Mouse (Mus musculus): Measurements from ENCODE around the gene Dact2. TPM values are rescaled to one million over a fixed set of nuclear protein-coding genes. Genes with fewer than 3 reads are reported as not detected.

The Dact2 gene
- 14.6 and 14.7 TPM in 2 replicates for polyA plus RNA-seq (2012; rRNA removed)

GRCm38 (mm10) chr17:14204061-14204460 lies at the start of gene Dact2:
Dact2 (minus strand) TSS chr17:14204304.
- WGBS, result 24% methylated on average over 13 of the region's 13 CpGs
- DNase-seq (ENCODE audit: low read depth, low spot score), result no peak

GRCm38 (mm10) chr17:14252456-14252855 lies 48.4 kb upstream of the Dact2 start:
- no peak for DNase-seq (ENCODE audit: low read depth, low spot score)
- WGBS, result 35% methylated on average over 7 of the region's 7 CpGs

- DNase-seq (ENCODE audit: low read depth, low spot score), result no peak
- WGBS, result 39% methylated on average over 8 of the region's 8 CpGs
Observed at GRCm38 (mm10) chr17:14250401-14250800, 46.3 kb upstream of the Dact2 start.

GRCm38 (mm10) chr17:14249595-14249994 lies 45.5 kb upstream of the Dact2 start:
- 32% methylated on average over 4 of the region's 4 CpGs for WGBS
- no peak for DNase-seq (ENCODE audit: low read depth, low spot score)

- DNase-seq (ENCODE audit: low read depth, low spot score), result no peak
- 90% methylated on average over 8 of the region's 8 CpGs for WGBS
Observed at GRCm38 (mm10) chr17:14247931-14248330, 43.8 kb upstream of the Dact2 start.

- no peak for DNase-seq (ENCODE audit: low read depth, low spot score)
- whole genome bisulfite sequencing, result 95% methylated on average over 2 of the region's 2 CpGs
Observed at GRCm38 (mm10) chr17:14246266-14246665, 42.2 kb upstream of the Dact2 start.

GRCm38 (mm10) chr17:14244195-14244965 lies 40.3 kb upstream of the Dact2 start:
- no peak for DNase-seq (ENCODE audit: low read depth, low spot score)
- WGBS, result 52% methylated on average over 11 of the region's 11 CpGs

- no peak for DNase-seq (ENCODE audit: low read depth, low spot score)
- 89% methylated on average over 8 of the region's 8 CpGs for WGBS
Observed at GRCm38 (mm10) chr17:14242634-14243033, 38.5 kb upstream of the Dact2 start.

- no peak for DNase-seq (ENCODE audit: low read depth, low spot score)
- 31% methylated on average over 10 of the region's 10 CpGs for WGBS
Observed at GRCm38 (mm10) chr17:14239960-14240359, 35.9 kb upstream of the Dact2 start.

- 72% methylated on average over 6 of the region's 6 CpGs for WGBS
- no peak for DNase-seq (ENCODE audit: low read depth, low spot score)
Observed at GRCm38 (mm10) chr17:14237134-14237533, 33.0 kb upstream of the Dact2 start.

- 23% methylated on average over 12 of the region's 12 CpGs for WGBS
- no peak for DNase-seq (ENCODE audit: low read depth, low spot score)
Observed at GRCm38 (mm10) chr17:14234774-14235389, 30.8 kb upstream of the Dact2 start.

GRCm38 (mm10) chr17:14233658-14234057 lies 29.6 kb upstream of the Dact2 start:
- DNase-seq (ENCODE audit: low read depth, low spot score), result no peak
- 25% methylated on average over 4 of the region's 4 CpGs for WGBS

GRCm38 (mm10) chr17:14232629-14233028 lies 28.5 kb upstream of the Dact2 start:
- DNase-seq (ENCODE audit: low read depth, low spot score), result no peak
- WGBS, result 57% methylated on average over 3 of the region's 3 CpGs

GRCm38 (mm10) chr17:14230698-14231430 lies 26.8 kb upstream of the Dact2 start:
- 33% methylated on average over 13 of the region's 13 CpGs for WGBS
- DNase-seq (ENCODE audit: low read depth, low spot score), result no peak

- 39% methylated on average over 4 of the region's 4 CpGs for WGBS
- DNase-seq (ENCODE audit: low read depth, low spot score), result peak; percentile 73
Observed at GRCm38 (mm10) chr17:14228381-14228780, 24.3 kb upstream of the Dact2 start.

GRCm38 (mm10) chr17:14227601-14228000 lies 23.5 kb upstream of the Dact2 start:
- no peak for DNase-seq (ENCODE audit: low read depth, low spot score)
- WGBS, result 30% methylated on average over 6 of the region's 6 CpGs

GRCm38 (mm10) chr17:14226778-14227177 lies 22.7 kb upstream of the Dact2 start:
- DNase-seq (ENCODE audit: low read depth, low spot score), result no peak
- WGBS, result 50% methylated on average over 4 of the region's 4 CpGs

- 33% methylated on average over 9 of the region's 9 CpGs for WGBS
- DNase-seq (ENCODE audit: low read depth, low spot score), result no peak
Observed at GRCm38 (mm10) chr17:14225982-14226652, 22.0 kb upstream of the Dact2 start.

GRCm38 (mm10) chr17:14221893-14222615 lies 17.9 kb upstream of the Dact2 start:
- no peak for DNase-seq (ENCODE audit: low read depth, low spot score)
- WGBS, result 55% methylated on average over 11 of the region's 11 CpGs

Measured in large intestine, adult 2 months (tissue).